Mouse (Mus musculus): ENCODE results near the gene Ctu2. TPM values are rescaled to one million over a fixed set of nuclear protein-coding genes. Genes with fewer than 3 reads are reported as not detected.

Gene Ctu2
- polyA plus RNA-seq, 1 experiment from 2014 or later, result 55.6 TPM

- Histone ChIP-seq H3K4me3 (ENCODE audit: low read depth, low read length) (peak overlapping the region; percentile 69; the same call in 1 of the 2 replicates), H3K27me3 (replicated peaks; ENCODE audit: control insufficient read depth, insufficient read depth, low read length) (no peaks in the 10 kb centered on the region), H3K4me1 (replicated peaks; ENCODE audit: control insufficient read depth, insufficient read depth, low read length) (peaks cover 32% of the 10 kb centered on the region), H3K9me3 (ENCODE audit: control insufficient read depth, low read length) (no peaks in the 10 kb centered on the region), H3K27ac (ENCODE audit: low read depth, low read length) (no peak overlapping the region; the same call in 1 of the 2 replicates), H3K36me3 (ENCODE audit: control insufficient read depth, insufficient read depth, low read length) (peaks cover 22% of the 10 kb centered on the region), H3K4me2 (peak overlapping the region; percentile 97), H3K9ac (ENCODE audit: low read depth, low read length) (peak overlapping the region; percentile 81; the same call in 1 of the 2 replicates)
- WGBS, result 61% methylated on average over 11 of the region's 11 CpGs
- DNase-seq (ENCODE audit: low spot score) (no peak), ATAC-seq (replicated peaks; ENCODE audit: low FRiP score) (no peak; the same call in 1 of the 2 replicates)
These were observed 42.6 kb upstream of the Ctu2 start for GRCm38 (mm10) chr8:122433269-122433905.

DNA sequence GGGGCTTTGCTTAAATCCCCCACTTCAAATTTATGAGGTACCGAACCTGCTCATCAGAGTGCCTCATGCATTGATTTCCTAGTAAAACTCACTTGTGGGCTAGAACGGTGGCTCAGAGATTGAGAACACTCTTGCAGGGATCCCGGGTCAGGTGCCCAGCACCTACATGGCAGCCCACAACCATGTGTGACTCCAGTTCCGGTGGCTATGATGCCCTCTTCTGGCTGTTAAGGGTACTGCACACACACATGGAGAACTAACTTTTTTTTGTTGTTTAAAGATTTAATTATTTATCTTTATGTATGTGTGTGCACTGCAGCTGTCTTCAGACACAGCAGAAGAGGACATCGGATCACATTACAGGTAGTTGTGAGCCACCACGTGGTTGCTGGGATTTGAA lies 40.6 kb upstream of the Ctu2 start:
- DNase-seq (ENCODE audit: low spot score) (no peak), ATAC-seq (replicated peaks; ENCODE audit: low FRiP score) (no peak)
- Histone ChIP-seq H3K4me1 (replicated peaks; ENCODE audit: control insufficient read depth, insufficient read depth, low read length) (peaks cover 29% of the 10 kb centered on the region), H3K9ac (ENCODE audit: low read depth, low read length) (no peak overlapping the region), H3K27me3 (replicated peaks; ENCODE audit: control insufficient read depth, insufficient read depth, low read length) (no peaks in the 10 kb centered on the region), H3K4me3 (ENCODE audit: low read depth, low read length) (no peak overlapping the region), H3K36me3 (ENCODE audit: control insufficient read depth, insufficient read depth, low read length) (peaks cover 21% of the 10 kb centered on the region; the same call in 1 of the 2 replicates), H3K4me2 (no peak overlapping the region), H3K9me3 (ENCODE audit: control insufficient read depth, low read length) (no peaks in the 10 kb centered on the region), H3K27ac (ENCODE audit: low read depth, low read length) (no peak overlapping the region)
- 86% methylated on average over 6 of the region's 6 CpGs for WGBS

- Histone ChIP-seq H3K36me3 (ENCODE audit: control insufficient read depth, insufficient read depth, low read length) (peaks cover 21% of the 10 kb centered on the region; the same call in 1 of the 2 replicates), H3K4me2 (no peak overlapping the region), H3K9ac (ENCODE audit: low read depth, low read length) (no peak overlapping the region), H3K27ac (ENCODE audit: low read depth, low read length) (no peak overlapping the region), H3K27me3 (replicated peaks; ENCODE audit: control insufficient read depth, insufficient read depth, low read length) (no peaks in the 10 kb centered on the region), H3K9me3 (ENCODE audit: control insufficient read depth, low read length) (no peaks in the 10 kb centered on the region), H3K4me3 (ENCODE audit: low read depth, low read length) (no peak overlapping the region), H3K4me1 (replicated peaks; ENCODE audit: control insufficient read depth, insufficient read depth, low read length) (peaks cover 28% of the 10 kb centered on the region)
- ATAC-seq (replicated peaks; ENCODE audit: low FRiP score), result no peak
- WGBS, result 95% methylated on average over 9 of the region's 9 CpGs
- DNase-seq (ENCODE audit: low spot score), result no peak
These were observed 39.8 kb upstream of the Ctu2 start for GRCm38 (mm10) chr8:122436146-122436545.

GRCm38 (mm10) chr8:122436586-122437125 lies 39.3 kb upstream of the Ctu2 start:
- H3K27me3 ChIP-seq (replicated peaks; ENCODE audit: control insufficient read depth, insufficient read depth, low read length), result no peaks in the 10 kb centered on the region
- ATAC-seq (replicated peaks; ENCODE audit: low FRiP score), result no peak
- H3K4me1 ChIP-seq (replicated peaks; ENCODE audit: control insufficient read depth, insufficient read depth, low read length), result peaks cover 23% of the 10 kb centered on the region
- 71% methylated on average over 20 of the region's 20 CpGs for WGBS
- DNase-seq (ENCODE audit: low spot score), result no peak
- no peak overlapping the region for H3K27ac ChIP-seq (ENCODE audit: low read depth, low read length)
- H3K36me3 ChIP-seq (ENCODE audit: control insufficient read depth, insufficient read depth, low read length), result peaks cover 21% of the 10 kb centered on the region; the same call in 1 of the 2 replicates
- H3K9me3 ChIP-seq (ENCODE audit: control insufficient read depth, low read length), result no peaks in the 10 kb centered on the region
- H3K4me2 ChIP-seq, result no peak overlapping the region; the same call in 1 of the 2 replicates
- no peak overlapping the region for H3K9ac ChIP-seq (ENCODE audit: low read depth, low read length)
- H3K4me3 ChIP-seq (ENCODE audit: low read depth, low read length), result no peak overlapping the region

GRCm38 (mm10) chr8:122437708-122438331 lies 38.1 kb upstream of the Ctu2 start:
- ATAC-seq (replicated peaks; ENCODE audit: low FRiP score), result no peak
- Histone ChIP-seq H3K4me1 (replicated peaks; ENCODE audit: control insufficient read depth, insufficient read depth, low read length) (peaks cover 21% of the 10 kb centered on the region), H3K27ac (ENCODE audit: low read depth, low read length) (no peak overlapping the region), H3K9ac (ENCODE audit: low read depth, low read length) (peak overlapping the region; percentile 17; the same call in 1 of the 2 replicates), H3K4me3 (ENCODE audit: low read depth, low read length) (no peak overlapping the region), H3K4me2 (no peak overlapping the region; the same call in 1 of the 2 replicates), H3K9me3 (ENCODE audit: control insufficient read depth, low read length) (no peaks in the 10 kb centered on the region), H3K36me3 (ENCODE audit: control insufficient read depth, insufficient read depth, low read length) (peaks cover 21% of the 10 kb centered on the region; the same call in 1 of the 2 replicates), H3K27me3 (replicated peaks; ENCODE audit: control insufficient read depth, insufficient read depth, low read length) (no peaks in the 10 kb centered on the region)
- WGBS, result 81% methylated on average over 13 of the region's 13 CpGs
- no peak for DNase-seq (ENCODE audit: low spot score)

GRCm38 (mm10) chr8:122439336-122439735 lies 36.6 kb upstream of the Ctu2 start:
- Histone ChIP-seq H3K9me3 (ENCODE audit: control insufficient read depth, low read length) (no peaks in the 10 kb centered on the region), H3K27me3 (replicated peaks; ENCODE audit: control insufficient read depth, insufficient read depth, low read length) (no peaks in the 10 kb centered on the region), H3K4me3 (ENCODE audit: low read depth, low read length) (no peak overlapping the region), H3K4me2 (no peak overlapping the region), H3K4me1 (replicated peaks; ENCODE audit: control insufficient read depth, insufficient read depth, low read length) (peaks cover 21% of the 10 kb centered on the region), H3K36me3 (ENCODE audit: control insufficient read depth, insufficient read depth, low read length) (peaks cover 21% of the 10 kb centered on the region; the same call in 1 of the 2 replicates), H3K9ac (ENCODE audit: low read depth, low read length) (no peak overlapping the region), H3K27ac (ENCODE audit: low read depth, low read length) (no peak overlapping the region)
- ATAC-seq (replicated peaks; ENCODE audit: low FRiP score), result no peak
- WGBS, result 93% methylated on average over 16 of the region's 16 CpGs
- DNase-seq (ENCODE audit: low spot score), result no peak

GRCm38 (mm10) chr8:122441326-122441725 lies 34.6 kb upstream of the Ctu2 start:
- Histone ChIP-seq H3K4me3 (ENCODE audit: low read depth, low read length) (no peak overlapping the region), H3K4me2 (no peak overlapping the region), H3K9me3 (ENCODE audit: control insufficient read depth, low read length) (no peaks in the 10 kb centered on the region), H3K4me1 (replicated peaks; ENCODE audit: control insufficient read depth, insufficient read depth, low read length) (peaks cover 23% of the 10 kb centered on the region), H3K27ac (ENCODE audit: low read depth, low read length) (no peak overlapping the region), H3K36me3 (ENCODE audit: control insufficient read depth, insufficient read depth, low read length) (peaks cover 15% of the 10 kb centered on the region; the same call in 1 of the 2 replicates), H3K27me3 (replicated peaks; ENCODE audit: control insufficient read depth, insufficient read depth, low read length) (no peaks in the 10 kb centered on the region), H3K9ac (ENCODE audit: low read depth, low read length) (no peak overlapping the region)
- WGBS, result 95% methylated on average over 1 of the region's 1 CpGs
- DNase-seq (ENCODE audit: low spot score) (no peak), ATAC-seq (replicated peaks; ENCODE audit: low FRiP score) (no peak)

- no peak overlapping the region for H3K27ac ChIP-seq (ENCODE audit: low read depth, low read length)
- 45% methylated on average over 7 of the region's 7 CpGs for WGBS
- no peaks in the 10 kb centered on the region for H3K9me3 ChIP-seq (ENCODE audit: control insufficient read depth, low read length)
- peak overlapping the region; percentile 90 for H3K4me2 ChIP-seq
- ATAC-seq (replicated peaks; ENCODE audit: low FRiP score), result no peak
- H3K4me3 ChIP-seq (ENCODE audit: low read depth, low read length), result peak overlapping the region; percentile 58
- DNase-seq (ENCODE audit: low spot score), result no peak
- peak overlapping the region; percentile 67 for H3K9ac ChIP-seq (ENCODE audit: low read depth, low read length)
- H3K36me3 ChIP-seq (ENCODE audit: control insufficient read depth, insufficient read depth, low read length), result 0 out of 2 replicates have a peak, but pooled peaks cover 7% of the 10 kb centered on the region
- peaks cover 21% of the 10 kb centered on the region for H3K4me1 ChIP-seq (replicated peaks; ENCODE audit: control insufficient read depth, insufficient read depth, low read length)
- H3K27me3 ChIP-seq (replicated peaks; ENCODE audit: control insufficient read depth, insufficient read depth, low read length), result no peaks in the 10 kb centered on the region
These were observed 33.6 kb upstream of the Ctu2 start for GRCm38 (mm10) chr8:122442356-122442755.
